Mouse (Mus musculus) cerebellum, adult 9-11 months (tissue): Measurements from ENCODE around the gene Lamp1.

Source experiments
- DNase-seq: peaks from one replicate; pipeline ENCODE4 v3.0.0; 2022

Gene Lamp1

DNA sequence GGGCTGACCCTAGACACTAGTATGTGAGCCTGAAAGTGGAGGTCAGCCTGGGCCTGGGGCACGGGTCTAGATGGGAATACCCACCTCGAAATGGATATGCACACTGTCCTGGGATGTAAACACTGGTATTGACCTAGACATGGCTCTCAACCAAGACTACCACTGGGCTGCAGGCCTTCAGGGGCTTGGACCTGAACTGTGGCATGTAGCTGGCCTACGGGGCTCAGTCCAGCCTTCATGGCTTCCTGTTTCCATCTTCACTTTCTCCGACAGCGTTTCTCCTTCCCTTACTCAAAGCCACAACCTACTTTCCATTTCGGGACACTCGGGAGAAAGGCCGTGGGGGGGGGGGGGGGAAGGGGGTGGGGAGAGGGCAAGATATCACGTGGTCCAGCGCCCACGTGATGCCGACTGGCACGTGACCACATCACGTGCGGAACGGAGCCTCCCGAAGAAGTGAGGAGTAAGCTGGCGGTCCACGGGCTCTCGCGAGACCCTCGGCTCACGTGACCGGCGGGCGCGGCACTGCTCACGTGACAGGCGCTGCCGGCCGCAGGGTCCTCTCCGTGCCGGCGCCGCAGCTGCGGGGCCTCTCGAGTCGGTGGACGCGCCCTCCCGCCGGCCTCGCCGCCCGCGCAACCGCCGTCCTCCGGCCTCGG lies at the start of gene Lamp1:
TSS of gene Lamp1 (plus strand) at position 444 of the 659 bp plus-strand sequence.
- DNase-seq = peak; percentile 99

DNA sequence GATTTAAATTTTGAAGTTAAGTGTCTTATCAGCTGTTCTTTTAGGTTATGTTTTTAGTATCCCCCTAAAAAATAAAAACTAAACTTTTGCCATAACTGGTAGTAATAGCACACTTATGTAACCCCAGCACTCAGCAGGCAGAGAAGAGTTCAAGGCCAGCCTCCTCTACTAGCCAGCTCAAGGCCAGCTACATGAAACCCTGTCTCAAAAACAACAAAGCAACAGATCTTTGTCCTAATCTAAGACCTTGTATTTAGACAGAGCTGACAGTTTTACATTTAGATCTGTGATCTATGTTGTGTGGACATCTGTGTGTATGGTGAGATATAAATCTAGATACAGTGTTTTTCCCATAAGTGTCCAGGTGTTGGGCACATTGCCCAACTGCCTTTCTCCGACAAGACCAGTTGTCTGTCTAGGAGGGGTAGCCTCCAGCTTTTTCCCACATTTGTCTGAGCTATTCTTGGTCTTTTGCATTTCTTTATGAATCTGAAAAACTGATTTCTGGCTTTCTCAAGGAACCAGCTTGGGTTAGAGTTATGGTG lies 49.5 kb upstream of the Lamp1 start:
- DNase-seq = no peak

DNA sequence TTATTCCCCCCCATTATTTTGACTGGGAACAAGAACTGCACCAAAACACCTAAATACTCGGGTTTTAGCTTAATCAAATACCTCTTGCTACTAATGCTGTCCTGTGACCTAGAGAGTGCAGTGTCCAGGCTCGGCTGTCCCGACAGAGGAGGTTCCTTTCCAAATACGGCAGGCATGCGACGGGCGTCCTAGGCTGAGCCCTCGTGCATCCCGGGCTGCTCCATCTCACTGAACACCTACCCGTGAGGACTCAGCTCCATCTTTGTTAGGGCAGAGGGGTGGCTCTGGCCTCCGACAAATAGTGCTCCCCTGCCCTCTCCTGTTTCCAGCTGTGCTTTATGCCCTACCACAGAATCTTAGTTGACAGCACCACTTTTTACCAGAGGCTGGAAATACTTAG lies 47.0 kb upstream of the Lamp1 start:
- DNase-seq = no peak

DNA sequence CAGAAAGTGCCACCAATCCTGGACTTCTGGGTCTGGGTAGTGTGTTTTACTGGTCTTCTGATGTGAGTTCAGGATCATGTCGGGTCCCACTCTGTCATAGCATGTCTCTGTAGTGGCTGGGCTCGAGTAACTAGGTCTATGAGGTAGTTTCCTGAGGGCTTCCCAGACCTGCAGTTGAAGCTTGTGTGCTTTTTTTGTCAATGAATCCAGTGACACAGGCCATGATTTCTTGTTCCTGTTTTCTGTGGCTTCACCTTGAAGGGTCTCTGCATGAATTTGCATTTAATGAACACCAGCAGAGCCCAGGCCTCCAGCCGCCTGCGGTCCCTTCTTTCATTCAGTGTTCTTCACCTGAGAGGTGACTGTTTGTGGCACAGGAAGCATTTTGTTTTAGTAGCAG lies 45.7 kb upstream of the Lamp1 start:
- DNase-seq = no peak

DNA sequence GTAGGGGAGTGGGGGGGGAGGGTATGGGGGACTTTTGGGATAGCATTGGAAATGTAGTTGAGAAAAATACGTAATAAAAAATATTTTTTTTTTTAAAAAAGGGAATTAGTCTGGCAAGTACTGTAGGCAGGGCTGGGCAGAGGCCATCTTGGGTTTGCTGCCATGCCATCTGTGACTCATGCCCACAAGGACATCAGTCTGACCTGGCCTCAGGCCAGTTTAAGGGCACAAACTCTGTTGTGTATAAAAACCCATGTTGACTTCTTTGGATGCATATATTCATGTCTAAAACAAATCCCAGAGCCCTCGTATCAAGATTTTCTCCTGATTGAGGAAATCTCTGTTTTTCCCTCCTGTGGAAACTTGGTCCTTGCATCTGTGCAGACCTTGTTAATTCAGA lies 41.9 kb upstream of the Lamp1 start:
- DNase-seq = no peak

DNA sequence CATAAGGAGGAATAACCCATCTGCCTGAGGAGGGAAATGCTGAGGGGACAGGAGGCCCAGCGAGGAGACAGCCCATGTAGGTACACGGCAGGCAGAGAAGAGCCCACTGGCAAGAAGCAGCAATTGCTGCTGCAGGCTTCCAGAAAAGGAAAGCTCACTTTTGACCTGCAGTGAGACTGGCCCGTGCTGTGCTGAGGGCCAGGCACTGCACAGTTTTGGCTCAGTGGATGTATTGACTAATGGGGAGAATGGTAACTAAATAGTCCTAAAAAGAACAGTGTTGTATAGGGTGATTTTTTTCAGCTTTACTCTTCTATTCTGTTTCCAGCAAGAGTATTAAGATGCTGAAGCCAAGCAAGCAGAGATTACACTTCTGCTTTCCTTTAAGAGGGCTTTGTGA lies 40.4 kb upstream of the Lamp1 start:
- no peak for DNase-seq

DNA sequence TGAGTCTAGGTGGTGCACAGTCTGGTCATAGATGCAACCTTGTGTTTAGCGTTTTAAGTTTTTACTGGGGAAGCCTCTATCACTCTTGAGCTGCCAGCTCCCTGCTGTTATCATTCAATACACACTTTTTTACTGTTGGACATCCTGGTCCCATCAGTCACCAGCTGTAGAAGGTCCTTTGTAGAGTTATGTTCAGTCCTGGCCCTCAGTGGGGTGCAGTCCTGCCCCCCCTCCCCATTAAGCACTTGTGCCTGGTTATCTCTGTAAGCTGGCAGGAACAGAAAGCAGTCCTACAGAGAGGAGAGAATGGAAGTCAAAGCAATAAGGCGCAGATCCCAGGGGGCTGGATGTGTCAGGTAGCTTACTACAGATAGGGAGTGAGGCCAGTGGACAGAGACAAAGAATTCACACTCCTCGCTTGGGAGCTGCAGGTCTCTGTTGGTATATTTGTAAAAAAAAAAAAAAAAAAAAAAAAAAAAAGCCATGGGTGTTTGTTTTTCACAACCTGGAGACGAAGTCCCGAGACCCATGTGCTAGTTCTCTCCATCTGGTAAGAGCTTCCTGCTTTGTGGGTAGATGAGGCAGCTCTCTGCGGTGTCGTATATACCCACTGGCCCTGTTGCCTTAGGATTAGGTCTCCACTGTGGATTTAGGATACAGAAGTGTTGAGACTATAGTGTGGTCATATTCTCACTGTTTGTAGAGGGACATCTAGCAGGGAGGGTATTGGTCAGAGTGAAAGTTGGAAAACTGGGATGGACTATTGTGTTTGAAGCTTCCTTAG lies 37.9 kb upstream of the Lamp1 start:
- no peak for DNase-seq

DNA sequence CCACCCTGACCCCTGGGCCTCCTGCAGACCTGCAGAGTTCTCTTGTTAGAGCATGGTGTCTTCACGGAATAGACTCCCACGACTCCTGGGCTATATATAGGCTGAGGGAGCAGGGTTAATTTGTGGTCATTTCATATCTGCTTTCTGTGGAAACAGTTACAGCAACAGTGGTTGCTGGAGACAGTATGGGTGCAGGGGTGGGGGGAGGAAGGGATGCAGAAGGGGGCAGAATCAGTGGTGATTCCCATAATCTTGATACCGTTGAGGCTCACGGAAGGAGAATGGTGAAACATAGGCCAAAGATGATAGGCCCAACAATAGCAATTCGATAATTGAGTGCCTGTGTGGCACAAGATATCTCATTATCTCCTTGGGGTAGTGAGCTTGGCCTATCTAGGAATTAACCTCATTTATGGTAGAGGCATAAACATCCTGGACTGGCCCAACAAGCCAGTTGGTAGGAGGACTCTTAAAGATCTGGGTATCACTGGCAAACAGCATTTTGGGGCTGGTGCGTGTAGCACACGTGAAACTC lies 36.0 kb upstream of the Lamp1 start:
- no peak for DNase-seq

DNA sequence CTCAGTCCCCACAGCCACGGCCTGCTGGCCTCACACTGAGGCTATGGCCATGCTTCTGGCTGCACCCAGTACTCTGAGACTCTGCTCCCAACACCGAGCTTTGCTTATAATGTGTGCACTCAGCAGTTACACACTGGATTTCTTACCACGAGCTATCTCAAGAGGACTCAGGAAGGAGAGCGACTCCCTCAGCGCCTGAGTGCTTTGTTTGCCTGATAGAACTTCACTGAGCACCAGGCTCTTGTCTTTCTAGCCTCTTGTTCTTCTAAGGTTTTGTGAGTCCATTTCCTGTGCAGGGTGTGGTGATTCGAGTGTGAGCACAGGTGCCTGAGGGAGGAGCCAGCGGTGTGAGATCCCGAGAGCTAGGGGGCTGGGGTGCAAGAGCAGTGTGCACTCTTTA lies 34.1 kb upstream of the Lamp1 start:
- no peak for DNase-seq

DNA sequence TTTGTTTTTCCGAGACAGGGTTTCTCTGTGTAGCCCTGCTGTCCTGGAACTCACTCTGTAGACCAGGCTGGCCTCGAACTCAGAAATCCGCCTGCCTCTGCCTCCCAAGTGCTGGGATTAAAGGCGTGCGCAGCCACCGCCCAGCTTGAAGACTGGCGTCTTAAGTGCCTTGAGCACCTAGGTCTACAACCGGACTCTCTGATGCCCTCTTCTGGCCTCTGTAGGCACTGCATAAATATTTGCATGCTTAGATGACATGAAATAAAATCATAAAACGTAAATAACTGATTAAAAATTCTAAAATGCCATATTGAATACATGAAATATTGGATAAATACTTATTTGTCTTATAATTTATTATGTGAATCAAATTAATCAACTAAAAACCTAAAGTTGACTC lies 26.7 kb upstream of the Lamp1 start:
- DNase-seq = peak; percentile 47

DNA sequence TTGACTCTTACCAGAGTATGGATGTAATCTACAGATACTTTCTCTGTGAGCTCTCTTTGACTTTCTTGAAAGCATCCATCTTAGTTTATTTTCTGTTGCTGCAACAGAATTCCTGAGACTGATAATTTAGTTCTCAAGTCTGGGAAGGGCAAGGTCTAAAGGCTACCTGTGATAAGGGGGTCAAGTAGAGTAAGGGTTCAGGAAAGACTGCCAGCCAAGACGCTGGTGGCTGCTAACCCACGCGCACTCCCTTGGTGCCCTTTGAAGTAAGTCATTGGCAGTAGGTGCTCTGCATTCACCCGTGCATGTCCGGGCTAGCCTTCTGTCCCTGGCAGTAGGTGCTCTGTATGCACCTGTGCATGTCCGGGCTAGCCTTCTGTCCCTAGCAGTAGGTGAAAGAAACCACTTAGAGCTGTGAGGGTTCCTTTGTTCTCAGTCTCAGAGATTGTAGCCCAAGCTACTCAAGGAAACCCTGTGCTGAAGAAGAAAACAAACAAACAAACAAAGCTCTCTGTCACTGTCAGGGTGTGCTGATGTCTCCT lies 19.2 kb upstream of the Lamp1 start:
- DNase-seq = no peak

DNA sequence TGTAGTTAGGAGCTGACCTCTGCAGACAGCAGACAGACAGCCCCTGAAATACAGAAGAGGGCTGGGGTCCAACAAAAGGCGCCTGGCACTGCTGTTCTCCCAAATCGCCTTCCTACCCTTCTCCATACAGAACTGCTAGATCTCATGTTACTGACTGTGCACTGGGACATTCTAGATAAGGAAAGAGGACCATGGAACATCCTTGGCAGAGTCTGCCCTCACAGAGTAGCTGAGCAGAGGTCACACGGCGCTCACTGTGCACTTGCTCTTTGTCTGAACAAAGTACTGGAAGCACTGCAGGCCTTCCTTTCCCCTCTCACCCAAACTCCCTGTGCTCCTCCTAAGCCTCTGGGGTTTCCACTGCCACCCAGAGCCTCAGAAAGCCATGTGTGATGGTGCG lies 17.3 kb upstream of the Lamp1 start:
- no peak for DNase-seq

DNA sequence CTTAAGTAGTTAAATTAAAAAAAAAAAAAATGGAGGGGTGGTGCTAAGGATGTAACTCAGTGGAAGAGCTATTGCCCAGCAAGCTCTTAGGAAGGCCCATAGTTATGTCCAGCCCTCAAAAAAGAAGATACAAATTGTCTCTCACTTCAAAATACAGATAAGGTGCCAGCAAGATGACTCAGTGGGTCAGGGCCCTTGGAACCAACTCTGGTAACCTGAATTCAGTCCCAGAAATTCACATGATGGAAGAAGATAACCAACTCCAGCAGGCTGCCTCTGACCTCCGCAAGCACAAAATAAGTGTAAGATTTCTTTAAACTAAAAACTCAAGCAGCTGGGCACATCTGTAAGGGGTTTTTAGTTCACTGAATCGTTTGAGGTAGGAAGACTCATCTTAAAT lies 10.5 kb upstream of the Lamp1 start:
- DNase-seq = no peak

DNA sequence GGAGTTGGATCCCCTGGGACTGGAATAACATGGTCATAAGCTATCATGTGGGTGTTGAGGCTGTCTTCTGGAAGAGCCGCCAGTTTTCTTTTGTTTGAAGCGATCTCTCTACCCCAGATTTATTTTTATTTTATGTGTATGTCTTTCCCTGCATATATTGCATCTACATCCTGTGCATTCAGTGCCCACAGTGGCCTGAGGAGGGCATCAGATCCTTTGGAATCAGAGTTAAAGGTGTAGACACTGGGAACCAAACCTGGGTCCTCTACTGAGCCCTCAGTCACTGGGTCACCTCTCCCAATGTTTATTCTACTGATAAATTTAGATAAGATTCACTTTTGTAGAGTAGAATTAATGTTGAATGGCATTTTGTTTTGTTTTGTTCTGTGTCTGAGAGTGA lies 9.7 kb upstream of the Lamp1 start:
- DNase-seq = no peak

DNA sequence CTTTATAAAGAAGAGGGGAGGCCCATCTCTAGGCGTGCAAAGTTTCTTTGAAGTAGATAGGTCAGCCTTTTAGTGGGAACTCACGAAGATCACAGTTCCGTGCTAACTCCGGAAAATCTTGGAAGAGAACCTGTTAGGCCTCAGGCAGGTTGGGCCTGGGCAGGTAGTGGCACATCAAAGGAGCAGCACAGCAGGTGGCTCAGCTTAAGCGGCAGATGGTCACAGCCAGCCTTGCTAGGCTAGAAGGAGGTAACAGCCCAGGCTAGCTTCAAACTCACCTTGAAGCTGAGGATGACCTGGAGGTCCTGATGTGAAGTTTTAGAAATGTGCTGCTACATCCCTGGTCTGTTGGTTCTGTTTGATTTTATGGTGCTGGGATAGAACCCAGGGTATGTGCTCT lies 9.1 kb upstream of the Lamp1 start:
- no peak for DNase-seq

DNA sequence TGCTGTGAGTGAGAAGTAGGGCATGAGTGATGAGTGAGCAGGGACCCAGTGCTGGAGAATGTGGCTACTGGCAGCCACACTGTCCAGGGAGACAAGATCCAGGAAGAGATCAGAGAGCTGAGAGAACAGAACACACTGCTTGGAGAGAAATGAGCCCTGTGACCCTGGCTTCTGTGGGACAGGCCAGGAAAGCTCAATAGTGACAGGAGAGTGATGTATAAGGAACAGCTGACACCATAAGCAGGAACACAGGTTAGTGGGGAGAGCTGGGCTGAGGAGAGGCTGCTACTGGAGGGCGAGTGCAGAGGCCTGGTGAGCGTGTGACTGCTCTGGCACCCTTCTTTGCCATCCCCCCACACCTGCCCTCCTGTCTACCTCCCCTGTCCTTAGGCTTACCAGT lies 8.0 kb upstream of the Lamp1 start:
- DNase-seq = no peak

DNA sequence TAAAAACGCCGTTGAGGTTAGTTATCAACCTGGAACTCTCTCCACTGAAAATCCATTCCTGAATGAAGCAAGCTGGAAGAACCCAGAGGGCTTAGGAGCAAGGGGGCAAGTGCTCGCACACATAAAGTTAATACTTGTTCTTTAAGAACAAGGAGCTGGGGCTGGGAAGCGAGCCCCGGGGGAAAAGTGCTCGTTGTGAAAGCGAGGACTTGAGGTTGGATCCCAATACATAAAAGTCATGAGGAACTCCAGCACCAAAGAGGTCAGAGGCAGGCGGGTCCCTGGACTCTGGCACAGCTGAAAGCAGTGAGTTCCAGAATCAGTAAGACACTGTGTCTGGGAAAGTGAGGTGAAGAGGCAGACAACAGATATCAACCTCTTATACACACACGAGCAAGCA lies 4.9 kb upstream of the Lamp1 start:
- no peak for DNase-seq

DNA sequence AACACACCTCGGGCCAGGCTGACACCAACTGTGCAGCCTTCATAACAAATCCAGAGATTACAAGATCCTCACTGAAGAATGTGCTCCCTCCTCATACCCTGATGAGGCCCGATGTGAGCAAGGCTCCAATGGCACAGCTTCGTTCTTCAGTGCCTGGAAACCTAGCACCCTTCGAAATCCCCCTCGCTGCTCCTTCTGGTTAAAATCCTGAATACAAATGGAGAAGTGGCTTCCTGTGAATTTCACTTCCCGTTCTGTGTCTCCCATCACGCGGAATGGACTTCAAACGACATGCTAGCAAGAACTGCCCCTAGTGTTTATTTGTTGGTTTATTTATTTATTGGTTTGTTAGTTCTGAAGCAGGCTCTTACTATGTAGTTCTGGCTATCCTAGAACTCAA lies 3.6 kb upstream of the Lamp1 start:
- DNase-seq = no peak

DNA sequence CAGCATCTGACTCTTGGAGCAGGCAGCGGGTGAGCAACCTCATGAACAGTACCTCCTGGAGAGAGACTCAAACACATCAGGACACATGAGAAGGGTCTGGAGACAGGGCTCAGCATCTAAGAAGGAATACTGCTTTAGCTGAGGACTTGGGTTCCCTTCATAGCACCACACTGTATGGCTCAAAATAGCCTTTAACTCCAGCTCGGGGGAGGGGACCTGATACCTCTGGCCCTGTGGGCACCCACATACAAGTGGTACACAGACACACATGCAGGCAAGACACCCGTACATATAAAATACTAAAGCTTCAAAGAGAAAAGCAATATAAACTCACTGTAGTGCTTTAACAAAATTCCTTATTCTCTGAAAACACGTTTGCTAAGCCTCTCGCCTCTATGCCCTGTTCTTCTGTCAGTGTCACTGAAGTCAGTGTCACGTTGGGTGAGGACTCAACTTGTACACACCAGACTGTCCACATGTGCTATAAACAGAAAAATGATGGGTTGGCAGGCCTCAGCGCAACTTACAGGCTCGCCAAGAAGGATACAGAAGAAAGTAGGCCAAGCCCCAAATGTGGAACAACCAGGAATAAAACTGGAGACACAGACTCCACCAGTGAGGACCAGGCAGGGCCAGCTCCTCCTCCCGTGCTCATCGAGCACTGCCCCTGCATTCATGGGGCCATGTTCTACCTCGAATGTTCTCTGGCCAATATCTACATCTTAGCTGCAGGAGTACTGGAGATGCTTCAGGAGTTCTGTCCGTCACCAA lies 2.4 kb upstream of the Lamp1 start:
- DNase-seq = peak; percentile 18

DNA sequence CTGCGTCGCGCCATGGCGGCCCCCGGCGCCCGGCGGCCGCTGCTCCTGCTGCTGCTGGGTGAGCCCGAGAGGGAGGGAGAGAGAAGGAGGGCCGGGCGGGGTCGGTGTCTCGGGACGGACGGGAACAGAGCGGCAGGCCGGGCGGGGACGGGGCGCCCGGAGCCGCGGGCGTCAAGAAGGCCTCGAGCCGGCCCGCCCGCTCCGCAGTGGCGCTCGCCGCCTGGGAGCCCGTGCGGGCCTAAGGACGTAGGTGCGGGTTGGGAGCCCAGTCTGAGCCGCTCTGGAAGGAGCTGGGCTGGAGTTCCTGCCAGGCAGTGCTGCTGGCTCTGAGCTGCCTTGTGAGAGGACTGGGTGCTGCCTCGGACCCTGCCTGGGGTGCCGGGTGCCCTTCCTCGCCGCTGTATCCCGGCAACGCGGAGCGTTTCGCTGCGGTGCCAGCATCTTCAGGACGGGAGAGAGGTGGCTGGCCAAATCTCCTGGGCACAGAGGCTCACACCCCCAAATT lies 468 bp downstream of the Lamp1 start:
- DNase-seq = no peak

DNA sequence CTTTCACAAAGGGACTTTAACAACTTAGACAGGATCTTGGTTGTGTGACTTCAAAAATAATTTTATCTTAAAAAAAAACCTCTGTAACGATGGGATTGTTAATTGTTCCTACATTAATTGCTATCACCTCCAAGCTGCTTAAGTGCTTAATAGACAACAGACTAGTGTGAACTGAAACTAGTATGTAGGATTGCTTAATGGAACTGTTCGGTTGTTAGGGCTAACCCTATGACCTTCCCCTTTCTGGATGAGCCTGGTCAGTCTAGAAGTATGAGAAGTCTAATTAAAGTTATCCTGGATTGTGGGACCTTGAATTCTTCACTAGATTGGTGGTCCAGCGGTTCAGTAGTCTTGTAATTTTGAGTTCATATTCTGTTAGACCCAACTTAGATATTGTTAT lies 1.7 kb downstream of the Lamp1 start:
- DNase-seq = no peak

DNA sequence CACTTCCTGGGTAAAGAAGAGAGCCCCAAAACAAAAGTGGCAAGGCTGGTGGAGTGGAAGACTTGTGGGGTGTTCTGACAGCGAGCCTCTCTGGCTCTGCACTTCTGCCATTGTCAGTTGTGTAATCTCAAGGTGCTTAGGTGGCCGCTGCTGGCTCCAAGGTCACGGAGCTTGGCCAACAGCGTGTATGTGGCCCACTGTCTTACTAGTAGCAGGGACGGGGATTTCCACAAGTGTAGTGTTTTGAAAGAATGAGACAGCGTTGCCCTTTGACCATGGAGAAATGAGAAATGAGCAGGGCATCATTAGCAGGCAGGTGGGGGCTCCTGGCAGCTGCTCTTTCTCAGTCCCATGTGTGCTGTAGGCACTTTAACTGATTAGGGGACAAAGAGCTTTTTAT lies 3.1 kb downstream of the Lamp1 start:
- DNase-seq = no peak

DNA sequence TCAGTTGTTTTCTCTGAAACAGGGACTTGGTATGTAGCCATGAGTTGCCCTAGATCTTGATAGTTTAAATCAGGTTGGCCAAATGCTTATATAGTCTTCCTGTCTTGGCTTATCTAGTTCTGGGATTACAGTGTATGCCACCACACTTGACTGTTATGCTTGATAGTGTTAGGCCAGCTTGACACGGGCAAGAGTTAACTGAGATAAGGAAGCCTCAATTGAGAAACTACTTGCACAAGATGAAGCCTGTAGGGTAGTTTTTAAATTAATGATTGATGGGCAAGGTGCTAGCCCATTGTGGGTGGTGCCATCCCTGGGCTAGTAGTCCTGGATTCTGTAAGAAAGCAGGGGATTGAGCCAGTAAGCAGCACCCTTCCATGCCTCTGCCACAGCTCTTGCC lies 4.6 kb downstream of the Lamp1 start:
- DNase-seq = no peak
